Mouse (Mus musculus) Muller cell, postnatal 12 days (primary cell): ENCODE data around the gene Dnajc5.
"Not testable (repeated sequence)": the region's sequence is repeated elsewhere in the genome, so short reads cannot be mapped to it uniquely, and the experiment has no call there.

ENCODE experiments used
- DNase-seq: peaks from one replicate; pipeline ENCODE4 v3.0.0-alpha.2; 2015; ENCODE audit errors: inconsistent ontology term

Dnajc5 gene

GRCm38 (mm10) chr2:181520118-181520935 lies at the start of gene Dnajc5:
Dnajc5 (plus strand) TSS chr2:181520485.
- peak; percentile 97 for DNase-seq

- DNase-seq: no peak
These were observed 49.0 kb upstream of the Dnajc5 start for GRCm38 (mm10) chr2:181471246-181471645.

DNA sequence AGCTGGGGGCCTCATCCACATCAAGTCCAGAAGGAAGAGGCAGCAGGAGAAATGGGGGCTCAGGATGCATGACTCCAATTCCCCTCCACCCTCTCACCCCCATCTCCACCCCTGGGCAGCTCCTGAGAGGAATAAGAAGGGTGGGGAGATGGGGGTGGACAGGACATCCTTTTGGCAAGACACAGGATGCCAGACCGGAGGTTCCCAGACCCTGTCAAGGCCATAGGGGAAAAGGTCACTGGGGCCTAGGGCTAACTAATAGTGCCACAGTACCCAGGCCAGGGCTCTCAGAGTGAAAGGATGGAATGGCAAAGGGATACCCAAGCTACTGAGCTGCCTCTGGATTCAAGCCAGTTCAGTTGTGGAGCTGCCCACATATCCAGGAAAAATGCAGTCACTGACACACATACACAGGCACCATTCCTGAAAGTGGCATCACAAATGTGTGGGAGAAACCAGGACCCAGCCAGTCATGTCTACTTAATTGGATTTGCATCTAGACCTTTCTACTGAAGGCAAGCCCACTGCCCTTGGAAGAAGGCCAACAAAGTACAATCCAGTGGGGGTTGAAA lies 47.9 kb upstream of the Dnajc5 start:
- peak; percentile 32 for DNase-seq

DNA sequence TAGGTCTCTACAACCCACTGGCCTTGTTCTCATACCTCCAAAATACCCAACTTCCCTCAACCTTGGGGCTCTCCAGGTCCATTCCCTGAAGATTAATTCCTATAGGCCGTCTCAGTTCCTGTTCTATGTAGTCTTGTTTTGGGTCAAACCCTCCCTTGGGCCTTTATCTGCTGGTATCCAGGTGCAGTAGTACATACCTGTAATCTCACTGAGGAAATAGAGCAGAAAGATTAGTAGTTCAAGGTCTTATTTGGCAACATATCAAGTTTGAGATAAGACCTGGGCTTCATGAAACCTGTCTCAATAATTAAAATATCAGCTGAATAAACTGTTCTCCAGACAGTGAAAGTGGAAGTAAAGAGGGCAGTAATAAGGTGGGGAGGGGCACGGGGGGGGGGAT lies 37.2 kb upstream of the Dnajc5 start:
- DNase-seq: no peak

DNA sequence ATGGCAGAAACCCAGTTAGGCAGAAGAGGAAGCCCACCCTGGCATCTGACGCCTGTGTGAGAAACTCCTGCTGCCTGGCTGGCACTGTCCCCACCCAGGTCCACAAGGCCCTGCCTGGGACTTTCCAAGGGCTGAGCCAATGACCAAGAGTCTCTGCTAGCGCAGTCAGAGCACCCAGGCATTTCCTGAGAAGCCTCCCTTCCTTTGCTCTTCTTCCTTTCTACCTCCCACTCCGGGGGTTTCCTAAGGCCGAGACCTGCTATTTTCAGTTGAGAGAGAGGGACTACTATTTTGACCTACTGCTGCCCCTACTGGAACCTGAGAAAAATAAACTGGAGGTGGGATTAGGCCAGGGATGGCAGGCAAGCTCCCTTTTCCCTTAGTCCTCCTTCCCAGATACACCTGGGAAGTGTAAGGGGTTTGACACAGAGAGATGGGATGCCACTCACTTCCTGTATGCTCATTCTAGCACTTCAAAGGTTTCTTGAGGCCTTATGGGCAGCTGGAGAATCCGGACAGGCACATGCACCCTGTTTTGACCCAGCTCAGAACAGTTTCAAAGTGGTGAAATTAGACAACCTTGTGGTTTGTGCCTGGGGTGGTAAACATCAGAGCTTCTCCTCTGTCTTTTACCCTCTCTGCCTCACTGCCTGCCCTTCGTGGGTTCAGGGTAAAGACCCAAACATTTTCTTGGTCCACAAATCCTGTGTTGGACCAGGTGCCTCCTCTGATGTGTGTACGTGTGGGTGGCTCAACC lies 36.5 kb upstream of the Dnajc5 start:
- no peak for DNase-seq

DNA sequence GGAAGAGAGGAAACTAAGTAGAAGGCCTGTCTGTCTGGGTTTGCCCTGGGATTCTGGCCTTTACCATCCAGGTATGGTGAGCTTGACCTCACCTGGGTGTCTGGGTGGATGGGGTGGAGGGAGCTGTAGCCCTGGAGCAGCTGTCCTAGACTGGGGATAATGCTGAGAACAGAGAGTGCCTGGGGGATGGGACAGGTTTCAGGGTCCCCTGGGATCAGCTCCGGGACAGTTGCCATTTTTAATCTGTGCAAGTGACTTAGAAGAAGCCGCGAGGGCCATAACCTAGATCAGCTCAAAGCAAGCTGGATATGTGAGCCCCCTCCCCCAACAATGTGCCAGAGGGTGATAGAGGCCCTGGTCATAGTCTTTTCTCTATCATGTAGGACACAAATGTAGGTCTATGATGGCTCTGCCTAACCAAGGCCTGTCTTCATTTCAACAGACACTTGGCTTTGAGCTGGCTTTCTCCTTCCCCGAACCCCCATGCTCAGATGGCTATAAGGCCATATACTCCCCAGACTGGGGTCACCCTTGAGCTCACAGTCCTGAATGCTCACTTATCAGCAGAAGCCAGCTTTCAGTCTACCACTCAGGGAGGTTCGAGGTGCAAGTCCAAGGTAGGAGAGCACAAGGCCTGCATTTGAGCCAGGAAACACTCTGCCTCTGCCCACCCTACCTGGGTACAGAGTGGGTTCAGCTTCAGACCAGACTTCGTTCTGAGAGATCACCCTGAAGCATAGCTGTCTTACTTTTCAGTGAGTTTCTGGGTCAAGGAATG lies 35.6 kb upstream of the Dnajc5 start:
- DNase-seq: no peak

DNA sequence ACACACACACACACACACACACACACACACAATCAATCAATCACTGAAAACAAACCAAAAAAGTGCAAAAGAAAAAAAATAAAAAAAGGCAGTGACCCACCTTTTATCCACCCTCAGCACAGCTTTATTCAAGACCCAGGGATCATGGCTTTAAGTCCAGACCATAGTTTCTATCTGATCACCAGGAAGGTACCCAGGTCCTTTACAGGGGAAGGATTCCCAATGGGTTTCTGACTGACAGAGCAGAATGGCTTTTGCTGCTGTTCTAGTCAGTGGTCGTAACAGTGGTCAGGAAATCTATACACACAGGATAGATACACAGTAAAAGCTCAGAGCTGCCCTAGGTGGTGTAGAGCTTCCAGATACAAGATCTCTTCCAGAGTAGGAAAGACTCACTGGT lies 34.5 kb upstream of the Dnajc5 start:
- no peak for DNase-seq

DNA sequence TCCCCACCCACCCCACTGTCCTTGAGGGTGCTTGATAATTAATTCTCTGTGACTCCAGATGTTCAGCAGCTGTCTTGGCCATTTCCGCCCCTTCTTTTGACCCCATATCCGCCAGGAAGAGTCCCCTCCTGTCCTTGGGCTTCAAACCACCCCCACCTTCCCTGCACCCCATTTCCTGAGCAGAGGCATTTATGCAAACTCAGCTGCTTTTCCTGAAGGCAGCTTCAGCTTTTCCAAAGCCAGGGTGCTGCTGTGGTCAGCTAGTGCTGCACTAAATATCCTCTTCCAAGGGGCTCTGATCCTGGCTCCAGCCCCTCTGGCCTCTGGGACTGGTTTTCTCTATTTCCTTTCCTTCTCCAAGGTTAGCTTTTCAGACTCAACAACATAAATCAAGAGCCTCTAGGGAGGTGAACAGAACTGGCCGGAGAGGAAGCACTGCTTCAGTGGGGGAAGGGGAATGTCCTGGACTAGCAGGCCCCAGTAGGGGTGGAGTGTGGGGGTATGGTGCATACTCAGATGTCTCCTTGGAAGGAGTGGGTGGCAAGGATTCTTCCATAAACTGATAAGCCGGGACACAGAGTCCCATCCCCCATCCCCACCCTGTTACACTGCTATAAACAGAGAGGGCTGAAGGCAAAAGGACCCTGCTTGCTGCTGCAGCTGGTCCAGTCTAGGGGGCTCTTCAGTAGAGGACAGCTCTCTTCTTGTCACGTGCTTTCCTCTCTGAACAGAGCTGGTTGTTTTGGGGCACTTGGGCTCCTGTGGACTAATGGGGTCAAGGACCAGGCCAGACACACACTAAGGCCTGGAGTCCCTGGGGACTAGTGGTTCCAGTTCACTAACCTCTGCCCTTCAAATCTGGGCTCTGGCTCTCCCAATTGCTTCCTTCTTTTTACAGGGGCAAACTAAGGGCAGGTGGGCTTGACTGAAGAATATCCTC lies 32.7 kb upstream of the Dnajc5 start:
- DNase-seq: no peak

- no peak for DNase-seq
These were observed 28.7 kb upstream of the Dnajc5 start for GRCm38 (mm10) chr2:181491432-181492205.

- DNase-seq: no peak
These were observed 28.1 kb upstream of the Dnajc5 start for GRCm38 (mm10) chr2:181492206-181492605.

DNA sequence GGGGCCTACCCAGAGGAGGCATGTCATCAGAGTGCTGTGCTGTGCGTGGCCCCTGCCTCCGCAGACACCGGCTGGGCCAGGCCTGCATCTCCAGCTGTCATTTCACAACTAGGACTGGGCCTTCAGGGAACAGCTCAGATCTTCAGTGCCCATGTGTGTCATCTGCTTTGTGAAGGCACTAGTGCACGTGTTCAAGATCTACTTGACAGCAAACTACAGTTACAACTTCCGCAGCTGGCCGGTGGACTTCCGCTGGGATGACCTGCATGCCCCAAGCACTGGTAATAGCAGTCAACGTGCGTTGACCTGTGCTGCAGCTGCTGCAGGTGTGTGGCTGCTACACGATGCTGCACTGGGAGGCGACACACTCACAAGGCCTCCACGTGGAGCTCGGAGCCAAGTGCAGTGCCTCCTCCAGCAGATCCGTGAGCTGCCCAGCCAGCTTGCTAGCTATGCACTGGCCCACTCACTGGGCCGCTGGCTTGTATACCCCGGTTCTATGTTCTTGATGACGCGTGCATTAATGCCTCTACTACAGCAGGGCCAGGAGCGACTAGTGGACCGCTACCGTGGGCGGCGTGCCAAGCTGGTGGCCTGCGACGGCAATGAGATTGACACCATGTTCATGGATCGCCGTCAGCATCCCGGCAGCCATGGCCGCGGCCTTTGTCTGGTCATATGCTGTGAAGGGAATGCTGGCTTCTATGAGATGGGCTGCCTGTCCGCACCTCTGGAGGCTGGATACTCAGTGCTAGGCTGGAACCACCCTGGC lies 26.9 kb upstream of the Dnajc5 start, which contains the start of gene Abhd16b:
Abhd16b (plus strand) TSS at position 51 of the 772 bp plus-strand sequence.
- DNase-seq: no peak

- no peak for DNase-seq
These were observed 25.9 kb upstream of the Dnajc5 start for GRCm38 (mm10) chr2:181494266-181494945.

DNA sequence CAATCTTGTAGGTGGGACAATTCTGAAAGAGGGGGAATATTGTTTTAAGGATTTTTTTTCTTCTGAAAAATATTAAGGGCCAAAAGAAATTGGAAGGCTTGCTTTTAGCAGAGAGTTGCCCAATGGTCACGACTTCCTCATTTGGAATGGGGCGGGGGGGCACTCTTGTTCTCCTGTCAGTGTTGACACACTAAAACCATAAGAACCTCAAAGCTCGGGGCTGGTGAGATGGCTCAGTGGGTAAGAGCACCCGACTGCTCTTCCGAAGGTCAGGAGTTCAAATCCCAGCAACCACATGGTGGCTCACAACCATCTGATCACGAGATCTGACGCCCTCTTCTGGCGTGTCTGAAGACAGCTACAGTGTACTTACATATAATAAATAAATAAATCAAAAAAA lies 24.4 kb upstream of the Dnajc5 start:
- not testable (repeated sequence) for DNase-seq

DNA sequence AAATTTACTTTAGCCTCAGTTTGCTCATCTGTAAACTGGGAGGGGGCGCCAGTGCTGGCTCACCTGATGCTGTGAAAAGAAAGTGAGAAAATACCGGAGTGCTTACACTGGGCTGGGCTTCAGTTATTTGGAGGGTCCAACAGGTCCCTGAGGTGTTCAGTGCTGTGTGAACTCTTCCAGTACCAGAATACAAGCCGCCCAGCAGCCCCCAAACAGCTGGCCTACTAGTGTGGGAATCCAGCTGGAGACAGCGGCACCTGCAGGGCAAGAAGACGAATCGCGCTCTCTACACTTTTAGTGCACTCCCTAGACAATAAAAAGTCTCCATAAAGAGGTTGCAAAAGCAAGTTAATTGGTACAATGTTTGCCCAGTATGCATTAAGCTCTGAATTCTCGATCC lies 24.0 kb upstream of the Dnajc5 start:
- peak; percentile 63 for DNase-seq

DNA sequence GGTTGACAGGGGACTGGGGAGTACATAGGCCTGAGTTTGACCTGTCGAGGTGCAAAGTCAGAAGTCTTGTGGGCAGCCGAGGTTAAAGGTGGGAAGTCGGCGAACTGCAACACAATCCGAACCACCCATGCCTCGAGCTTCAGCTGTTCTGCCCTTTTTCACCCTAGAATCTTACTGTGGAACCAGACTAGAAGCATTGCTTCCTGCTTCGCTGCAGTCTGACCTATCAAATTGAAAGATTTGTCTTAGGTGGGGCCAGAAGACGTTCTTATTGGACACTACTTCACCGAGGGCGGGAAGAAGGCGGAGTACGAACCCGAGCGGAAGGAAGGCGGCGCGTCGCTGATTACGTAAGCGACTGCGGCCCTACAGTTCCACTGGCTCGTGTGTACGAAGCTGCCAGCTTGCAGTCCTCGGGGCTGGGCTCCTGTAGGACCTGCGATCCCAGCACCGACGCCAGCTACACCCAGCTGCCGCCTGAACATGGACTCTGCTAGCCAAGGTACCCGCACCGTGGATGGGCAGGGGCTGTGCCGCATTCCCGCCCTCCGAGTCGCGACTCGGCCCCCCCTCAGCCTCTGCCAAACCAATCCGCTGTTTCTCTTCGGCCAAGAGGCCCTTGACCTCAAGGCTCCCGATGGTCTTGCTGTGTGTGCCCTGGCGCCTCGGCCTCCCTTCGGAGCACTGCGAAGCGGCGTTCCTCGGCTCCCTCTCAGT lies 23.3 kb upstream of the Dnajc5 start, which contains the start of gene Tpd52l2:
Tpd52l2 (plus strand) TSS at position 312 of the 717 bp plus-strand sequence.
- peak; percentile 95 for DNase-seq

GRCm38 (mm10) chr2:181497548-181497875 lies 22.8 kb upstream of the Dnajc5 start:
- DNase-seq: peak; percentile 79

DNA sequence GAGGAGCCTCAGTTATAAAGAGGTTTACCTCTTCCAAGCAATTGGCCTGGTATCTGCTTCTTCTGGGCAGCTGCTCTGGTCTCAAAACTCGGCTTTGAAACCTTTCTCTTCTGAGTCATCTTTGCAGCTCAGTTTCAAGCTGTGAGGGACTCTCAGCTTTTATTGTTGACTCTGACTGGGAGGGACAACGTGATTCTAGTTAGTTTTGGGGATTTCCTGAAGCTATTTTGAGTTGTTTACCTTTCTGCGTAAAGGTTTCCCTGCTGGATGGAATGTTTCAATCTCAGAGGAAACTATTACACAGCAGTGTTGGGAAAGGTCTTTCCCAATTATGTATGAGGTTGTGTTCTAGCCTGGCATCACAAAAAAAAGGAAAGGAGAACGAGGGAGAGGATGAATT lies 21.6 kb upstream of the Dnajc5 start:
- no peak for DNase-seq

DNA sequence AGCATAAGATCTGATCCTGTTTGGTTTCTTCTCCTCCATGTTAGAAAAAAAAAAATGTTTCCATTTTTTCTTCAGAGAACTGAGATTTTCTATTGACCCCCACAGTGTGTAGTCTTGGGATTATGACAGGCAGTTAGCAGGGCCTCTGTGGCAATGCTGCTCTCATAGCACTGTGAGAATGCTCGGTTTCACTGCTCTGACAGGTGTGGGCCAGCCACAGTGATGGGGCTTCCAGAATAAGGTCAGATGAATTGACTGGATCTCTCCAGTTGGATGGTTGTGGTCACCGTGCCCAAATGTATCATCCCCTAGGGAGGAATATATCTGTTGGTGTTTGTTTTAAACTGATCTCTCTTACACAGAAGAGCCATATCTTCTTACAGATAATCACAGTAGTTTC lies 11.1 kb upstream of the Dnajc5 start:
- no peak for DNase-seq
